Mouse (Mus musculus): ENCODE results near the gene Zgrf1. TPM values are rescaled to one million over a fixed set of nuclear protein-coding genes. Genes with fewer than 3 reads are reported as not detected.

The Zgrf1 gene
- polyA plus RNA-seq (2015; fragmentation: Illumina TruSeq; extraction: RNeasy Lipid Tissue Mini Kit (QIAGEN cat#74804); ENCODE audit: insufficient read depth, low replicate concordance) = 5.8 TPM

DNA sequence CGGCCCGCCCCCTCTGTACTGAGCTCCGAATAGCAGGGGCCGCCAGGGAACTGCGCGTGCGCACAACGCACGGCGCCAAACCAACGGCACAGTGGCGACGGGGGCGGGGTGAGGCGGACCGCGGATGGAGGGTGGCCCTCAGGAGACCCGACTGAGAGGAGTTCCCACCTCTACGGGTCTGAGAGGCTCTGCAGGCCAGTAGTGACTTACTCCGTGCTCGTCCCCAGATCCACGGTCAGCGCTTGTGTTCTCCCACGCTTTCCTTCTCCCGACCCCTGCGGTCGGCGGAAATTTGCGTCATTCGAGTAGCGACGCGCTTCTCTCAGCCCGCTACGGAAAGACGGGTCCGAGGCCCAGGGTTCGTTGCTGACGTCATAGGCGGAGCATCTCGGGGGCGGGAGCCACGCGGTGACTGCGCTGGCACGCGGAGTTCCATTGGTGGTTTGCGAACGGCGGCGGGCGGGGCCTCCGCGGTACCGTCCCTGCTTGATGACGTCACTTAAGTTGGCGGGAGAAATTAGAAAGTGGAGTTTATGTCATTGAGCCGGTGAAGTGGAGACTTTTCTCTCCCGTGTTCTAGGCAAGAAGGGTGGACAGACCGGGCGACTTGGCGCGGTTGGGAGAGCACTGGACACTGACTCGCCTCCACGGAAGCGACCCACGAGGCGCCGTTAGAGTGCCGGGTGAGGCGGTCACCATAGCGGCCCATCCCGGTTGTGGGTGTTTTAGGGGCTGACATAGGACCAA is at the start of gene Zgrf1, which contains the start of gene Larp7:
Gene Zgrf1, plus strand, starts transcription at position 517 of the 747 bp plus-strand sequence.
Gene Larp7, minus strand, starts transcription at position 377 of the 747 bp plus-strand sequence.

DNA sequence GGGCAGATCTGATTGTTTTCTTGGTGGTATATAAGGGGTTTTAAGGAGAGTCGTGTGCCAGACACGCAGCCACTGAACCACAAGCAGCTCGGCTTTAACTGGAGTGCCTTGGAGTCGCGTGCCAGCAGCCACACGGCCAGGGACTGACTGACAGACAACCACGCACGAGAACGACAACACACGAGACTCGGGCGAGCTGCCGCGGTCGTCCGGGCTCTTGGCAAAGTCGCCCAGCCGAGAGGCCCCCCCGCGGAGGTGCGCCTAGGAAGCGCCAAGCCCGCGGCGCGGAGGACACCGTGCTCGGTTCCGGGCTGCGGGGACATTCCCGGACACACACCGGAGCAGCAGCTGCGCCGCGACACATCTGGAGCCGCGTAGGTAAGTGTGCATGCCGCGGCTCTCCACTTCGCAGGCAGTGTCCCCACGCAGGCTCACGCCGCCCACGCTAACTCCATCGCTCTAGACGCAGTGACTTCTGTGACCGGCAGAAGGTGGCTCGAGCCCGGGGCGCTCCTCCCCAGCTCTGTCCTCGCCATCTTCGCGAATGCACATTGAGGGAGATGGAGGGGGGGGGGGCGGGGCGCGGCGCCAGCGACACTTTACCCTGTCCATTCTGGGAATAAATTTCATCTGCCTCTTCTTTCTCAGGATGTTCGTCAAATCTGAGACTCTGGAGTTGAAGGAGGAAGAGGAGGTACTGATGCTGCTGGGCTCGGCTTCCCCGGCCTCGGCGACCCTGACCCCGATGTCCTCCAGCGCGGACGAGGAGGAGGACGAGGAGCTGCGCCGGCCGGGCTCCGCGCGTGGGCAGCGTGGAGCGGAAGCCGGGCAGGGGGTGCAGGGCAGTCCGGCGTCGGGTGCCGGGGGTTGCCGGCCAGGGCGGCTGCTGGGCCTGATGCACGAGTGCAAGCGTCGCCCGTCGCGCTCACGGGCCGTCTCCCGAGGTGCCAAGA is 80.1 kb downstream of the Zgrf1 start, which contains the start of gene Neurog2:
Gene Neurog2, plus strand, starts transcription at position 56 of the 953 bp plus-strand sequence.

Other genes with a start within 250 kb of the Zgrf1 start
- gene Ank2, start 54.1 kb upstream of the Zgrf1 start, polyA plus RNA-seq (2015; fragmentation: Illumina TruSeq; extraction: RNeasy Lipid Tissue Mini Kit (QIAGEN cat#74804); ENCODE audit: insufficient read depth, low replicate concordance) = 5.8 TPM
- gene Larp7, start 140 bp upstream of the Zgrf1 start, polyA plus RNA-seq (2015; fragmentation: Illumina TruSeq; extraction: RNeasy Lipid Tissue Mini Kit (QIAGEN cat#74804); ENCODE audit: insufficient read depth, low replicate concordance) = 59.5 TPM
- gene Neurog2, start 79.6 kb downstream of the Zgrf1 start, polyA plus RNA-seq (2015; fragmentation: Illumina TruSeq; extraction: RNeasy Lipid Tissue Mini Kit (QIAGEN cat#74804); ENCODE audit: insufficient read depth, low replicate concordance) = not detected
- 11.0 TPM for gene Alpk1, start 227.0 kb downstream of the Zgrf1 start, polyA plus RNA-seq (2015; fragmentation: Illumina TruSeq; extraction: RNeasy Lipid Tissue Mini Kit (QIAGEN cat#74804); ENCODE audit: insufficient read depth, low replicate concordance)
- gene Tifa, start 236.3 kb downstream of the Zgrf1 start, polyA plus RNA-seq (2015; fragmentation: Illumina TruSeq; extraction: RNeasy Lipid Tissue Mini Kit (QIAGEN cat#74804); ENCODE audit: insufficient read depth, low replicate concordance) = 55.8 TPM

Data from spleen, adult 10 weeks (tissue).